Mouse (Mus musculus): ENCODE data around the gene Klhl41. TPM values are rescaled to one million over a fixed set of nuclear protein-coding genes. Genes with fewer than 3 reads are reported as not detected.
"Not testable (repeated sequence)": the region's sequence is repeated elsewhere in the genome, so short reads cannot be mapped to it uniquely, and the experiment has no call there.

Gene Klhl41
- total RNA-seq (2021) = under 1 TPM; 0.43 to 0.78 TPM
- long read RNA-seq, experiment 1 = 0 reads
- long read RNA-seq, experiment 2, partial matches to known transcripts = 0 of 1 reads
- long read RNA-seq, experiment 2, other reads (novel, unspliced or antisense) = 1 of 1 reads

- no peak for DNase-seq (ENCODE audit: low spot score in 2 of 2)
Measured at GRCm38 (mm10) chr2:69669853-69670252, at the start of gene Klhl41. Gene Klhl41 (plus strand): TSS chr2:69670120.

GRCm38 (mm10) chr2:69629215-69629614 is 40.7 kb upstream of the Klhl41 start:
- no peak for DNase-seq (ENCODE audit: low spot score in 2 of 2)

GRCm38 (mm10) chr2:69629914-69630313 is 40.0 kb upstream of the Klhl41 start:
- DNase-seq (ENCODE audit: low spot score in 2 of 2) = no peak

GRCm38 (mm10) chr2:69630792-69631191 is 39.1 kb upstream of the Klhl41 start:
- DNase-seq (ENCODE audit: low spot score in 2 of 2) = no peak

GRCm38 (mm10) chr2:69631449-69631848 is 38.5 kb upstream of the Klhl41 start:
- no peak for DNase-seq (ENCODE audit: low spot score in 2 of 2)

GRCm38 (mm10) chr2:69635064-69635701 is 34.7 kb upstream of the Klhl41 start:
- DNase-seq (ENCODE audit: low spot score in 2 of 2) = peak; percentile 7 to 57

GRCm38 (mm10) chr2:69635807-69636206 is 34.1 kb upstream of the Klhl41 start:
- peak; percentile 12 to 14 for DNase-seq (ENCODE audit: low spot score in 2 of 2)

- DNase-seq (ENCODE audit: low spot score in 2 of 2) = not testable (repeated sequence)
Measured at GRCm38 (mm10) chr2:69637989-69638388, 31.9 kb upstream of the Klhl41 start.

- no peak for DNase-seq (ENCODE audit: low spot score in 2 of 2)
Measured at GRCm38 (mm10) chr2:69640100-69640499, 29.8 kb upstream of the Klhl41 start.

GRCm38 (mm10) chr2:69644968-69645617 is 24.8 kb upstream of the Klhl41 start:
- no peak for DNase-seq (ENCODE audit: low spot score in 2 of 2)

GRCm38 (mm10) chr2:69646726-69647490 is 23.0 kb upstream of the Klhl41 start, which contains the start of gene Bbs5:
Gene Bbs5 (plus strand): TSS chr2:69647171.
- peak; percentile 87 to 94 for DNase-seq (ENCODE audit: low spot score in 2 of 2)

- DNase-seq (ENCODE audit: low spot score in 2 of 2) = no peak
Measured at GRCm38 (mm10) chr2:69649716-69650115, 20.2 kb upstream of the Klhl41 start.

GRCm38 (mm10) chr2:69659326-69659725 is 10.6 kb upstream of the Klhl41 start:
- DNase-seq (ENCODE audit: low spot score in 2 of 2) = no peak

GRCm38 (mm10) chr2:69663827-69664476 is 6.0 kb upstream of the Klhl41 start:
- no peak for DNase-seq (ENCODE audit: low spot score in 2 of 2)

- DNase-seq (ENCODE audit: low spot score in 2 of 2) = no peak
Measured at GRCm38 (mm10) chr2:69667656-69668055, 2.3 kb upstream of the Klhl41 start.

- no peak for DNase-seq (ENCODE audit: low spot score in 2 of 2)
Measured at GRCm38 (mm10) chr2:69668414-69668813, 1.5 kb upstream of the Klhl41 start.

- no peak for DNase-seq (ENCODE audit: low spot score in 2 of 2)
Measured at GRCm38 (mm10) chr2:69673723-69674122, 3.8 kb downstream of the Klhl41 start.

- DNase-seq (ENCODE audit: low spot score in 2 of 2) = no peak
Measured at GRCm38 (mm10) chr2:69675266-69675665, 5.3 kb downstream of the Klhl41 start.

GRCm38 (mm10) chr2:69676713-69677112 is 6.8 kb downstream of the Klhl41 start:
- DNase-seq (ENCODE audit: low spot score in 2 of 2) = no peak

- not testable (repeated sequence) for DNase-seq (ENCODE audit: low spot score in 2 of 2)
Measured at GRCm38 (mm10) chr2:69677215-69677614, 7.3 kb downstream of the Klhl41 start.

GRCm38 (mm10) chr2:69679990-69680389 is 10.1 kb downstream of the Klhl41 start:
- DNase-seq (ENCODE audit: low spot score in 2 of 2) = no peak
